Mouse (Mus musculus): ENCODE data around the gene Pias3. TPM values are rescaled to one million over a fixed set of nuclear protein-coding genes. Genes with fewer than 3 reads are reported as not detected.
"Not testable (repeated sequence)": the region's sequence is repeated elsewhere in the genome, so short reads cannot be mapped to it uniquely, and the experiment has no call there.

Pias3 gene
- polyA plus RNA-seq (2014; fragmentation: Nextera tagmentation; extraction: Ambion mirVana) = 26.9 and 30.2 TPM in 2 replicates

DNA sequence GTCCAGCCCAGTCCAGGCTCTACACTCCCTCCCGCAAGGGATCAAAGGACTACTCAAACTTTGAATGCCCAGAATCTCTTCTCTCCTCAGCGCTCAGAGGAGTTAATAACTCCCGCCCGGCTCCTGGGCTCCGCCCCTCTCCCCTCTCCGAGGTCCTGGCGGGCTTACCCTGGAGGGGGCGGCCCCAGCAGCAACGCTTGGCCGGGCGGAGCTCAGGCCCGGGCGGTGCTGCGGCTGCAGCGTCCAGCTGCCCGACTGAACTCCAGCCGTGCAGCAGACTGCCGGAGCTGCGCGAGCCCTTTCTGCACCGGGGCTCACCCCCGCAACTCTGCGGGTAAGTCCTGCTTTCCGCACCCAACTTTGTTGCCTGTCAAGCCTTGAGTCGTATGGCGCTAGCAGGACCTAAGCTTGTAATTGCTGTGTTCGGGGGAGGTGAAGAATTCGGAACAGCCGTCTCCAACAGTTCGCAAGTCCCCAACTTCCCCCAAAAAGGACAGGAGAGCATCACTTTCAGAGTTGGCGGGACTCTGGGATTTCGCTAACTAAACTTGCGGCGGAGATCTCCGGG, at the start of gene Pias3:
Gene Pias3 (plus strand): TSS at position 187 of the 568 bp plus-strand sequence.
- Histone ChIP-seq H3K4me3 (ENCODE audit: low read depth, low read length) (peak within 1 kb of the TSS; percentile 61), H3K9me3 (replicated peaks; ENCODE audit: control insufficient read depth, low read length) (no peaks in the 10 kb centered on the region), H3K4me1 (ENCODE audit: control insufficient read depth, insufficient read depth, low read length) (peaks cover 20% of the 10 kb centered on the region), H3K36me3 (ENCODE audit: control insufficient read depth, insufficient read depth, low read length) (peaks cover 12% of the 10 kb centered on the region), H3K27me3 (ENCODE audit: control insufficient read depth, insufficient read depth, low read length) (no peaks in the 10 kb centered on the region), H3K27ac (ENCODE audit: low read depth, low read length) (peak within 1 kb of the TSS; percentile 86), H3K4me2 (peak within 1 kb of the TSS; percentile 85), H3K9ac (ENCODE audit: low read depth, low read length) (peak within 1 kb of the TSS; percentile 74)
- WGBS (ENCODE audit: insufficient replicate concordance) = under 1% methylated on average over 35 of the region's 35 CpGs
- ATAC-seq (replicated peaks; ENCODE audit: insufficient number of reproducible peaks, low FRiP score, low TSS enrichment) = peak; percentile 80

GRCm38 (mm10) chr3:96647365-96647764, 48.8 kb upstream of the Pias3 start:
- 78% methylated on average over 3 of the region's 3 CpGs for WGBS (ENCODE audit: insufficient replicate concordance)
- Histone ChIP-seq H3K36me3 (ENCODE audit: control insufficient read depth, insufficient read depth, low read length) (peaks cover 6% of the 10 kb centered on the region), H3K4me1 (ENCODE audit: control insufficient read depth, insufficient read depth, low read length) (peaks cover 6% of the 10 kb centered on the region; the same call in 1 of the 2 replicates), H3K4me3 (ENCODE audit: low read depth, low read length) (no peak overlapping the region), H3K27ac (ENCODE audit: low read depth, low read length) (no peak overlapping the region), H3K4me2 (no peak overlapping the region), H3K9me3 (replicated peaks; ENCODE audit: control insufficient read depth, low read length) (no peaks in the 10 kb centered on the region), H3K27me3 (ENCODE audit: control insufficient read depth, insufficient read depth, low read length) (no peaks in the 10 kb centered on the region), H3K9ac (ENCODE audit: low read depth, low read length) (no peak overlapping the region)
- ATAC-seq (replicated peaks; ENCODE audit: insufficient number of reproducible peaks, low FRiP score, low TSS enrichment) = no peak

- 82% methylated on average over 2 of the region's 2 CpGs for WGBS (ENCODE audit: insufficient replicate concordance)
- Histone ChIP-seq H3K9me3 (replicated peaks; ENCODE audit: control insufficient read depth, low read length) (no peaks in the 10 kb centered on the region), H3K9ac (ENCODE audit: low read depth, low read length) (no peak overlapping the region), H3K27me3 (ENCODE audit: control insufficient read depth, insufficient read depth, low read length) (peaks cover 3% of the 10 kb centered on the region), H3K27ac (ENCODE audit: low read depth, low read length) (no peak overlapping the region), H3K36me3 (ENCODE audit: control insufficient read depth, insufficient read depth, low read length) (no peaks in the 10 kb centered on the region), H3K4me3 (ENCODE audit: low read depth, low read length) (no peak overlapping the region), H3K4me2 (no peak overlapping the region), H3K4me1 (ENCODE audit: control insufficient read depth, insufficient read depth, low read length) (peaks cover 8% of the 10 kb centered on the region; the same call in 1 of the 2 replicates)
- no peak for ATAC-seq (replicated peaks; ENCODE audit: insufficient number of reproducible peaks, low FRiP score, low TSS enrichment)
Measured at GRCm38 (mm10) chr3:96660901-96661300, 35.3 kb upstream of the Pias3 start.

GRCm38 (mm10) chr3:96662731-96663316, 33.4 kb upstream of the Pias3 start:
- no peak overlapping the region for H3K9ac ChIP-seq (ENCODE audit: low read depth, low read length)
- peaks cover 8% of the 10 kb centered on the region; the same call in 1 of the 2 replicates for H3K4me1 ChIP-seq (ENCODE audit: control insufficient read depth, insufficient read depth, low read length)
- H3K4me3 ChIP-seq (ENCODE audit: low read depth, low read length) = no peak overlapping the region
- H3K36me3 ChIP-seq (ENCODE audit: control insufficient read depth, insufficient read depth, low read length) = no peaks in the 10 kb centered on the region
- H3K27me3 ChIP-seq (ENCODE audit: control insufficient read depth, insufficient read depth, low read length) = peaks cover 3% of the 10 kb centered on the region
- H3K9me3 ChIP-seq (replicated peaks; ENCODE audit: control insufficient read depth, low read length) = no peaks in the 10 kb centered on the region
- H3K4me2 ChIP-seq = peak overlapping the region; percentile 69
- no peak for ATAC-seq (replicated peaks; ENCODE audit: insufficient number of reproducible peaks, low FRiP score, low TSS enrichment)
- WGBS (ENCODE audit: insufficient replicate concordance) = 46% methylated on average over 8 of the region's 8 CpGs
- no peak overlapping the region for H3K27ac ChIP-seq (ENCODE audit: low read depth, low read length)

- Histone ChIP-seq H3K4me3 (ENCODE audit: low read depth, low read length) (peak overlapping the region; percentile 29), H3K4me1 (ENCODE audit: control insufficient read depth, insufficient read depth, low read length) (peaks cover 8% of the 10 kb centered on the region; the same call in 1 of the 2 replicates), H3K4me2 (peak overlapping the region; percentile 69), H3K27me3 (ENCODE audit: control insufficient read depth, insufficient read depth, low read length) (peaks cover 3% of the 10 kb centered on the region), H3K36me3 (ENCODE audit: control insufficient read depth, insufficient read depth, low read length) (no peaks in the 10 kb centered on the region), H3K9me3 (replicated peaks; ENCODE audit: control insufficient read depth, low read length) (no peaks in the 10 kb centered on the region), H3K9ac (ENCODE audit: low read depth, low read length) (peak overlapping the region; percentile 60; the same call in 1 of the 2 replicates), H3K27ac (ENCODE audit: low read depth, low read length) (no peak overlapping the region)
- 0 out of 2 replicates have a peak, but pooled peaks have one; percentile 65 for ATAC-seq (replicated peaks; ENCODE audit: insufficient number of reproducible peaks, low FRiP score, low TSS enrichment)
- WGBS (ENCODE audit: insufficient replicate concordance) = 4% methylated on average over 18 of the region's 18 CpGs
Measured at GRCm38 (mm10) chr3:96663432-96664239, 32.5 kb upstream of the Pias3 start.

- H3K36me3 ChIP-seq (ENCODE audit: control insufficient read depth, insufficient read depth, low read length); H3K9ac ChIP-seq (ENCODE audit: low read depth, low read length); H3K27ac ChIP-seq (ENCODE audit: low read depth, low read length); ATAC-seq (replicated peaks; ENCODE audit: insufficient number of reproducible peaks, low FRiP score, low TSS enrichment); H3K4me3 ChIP-seq (ENCODE audit: low read depth, low read length); H3K27me3 ChIP-seq (ENCODE audit: control insufficient read depth, insufficient read depth, low read length); H3K9me3 ChIP-seq (replicated peaks; ENCODE audit: control insufficient read depth, low read length); H3K4me2 ChIP-seq: not testable (repeated sequence)
- peaks cover 10% of the 10 kb centered on the region; the same call in 1 of the 2 replicates for H3K4me1 ChIP-seq (ENCODE audit: control insufficient read depth, insufficient read depth, low read length)
- 81% methylated on average over 7 of the region's 7 CpGs for WGBS (ENCODE audit: insufficient replicate concordance)
Measured at GRCm38 (mm10) chr3:96665732-96666363, 30.3 kb upstream of the Pias3 start.

- Histone ChIP-seq H3K4me1 (ENCODE audit: control insufficient read depth, insufficient read depth, low read length) (peaks cover 10% of the 10 kb centered on the region; the same call in 1 of the 2 replicates), H3K27me3 (ENCODE audit: control insufficient read depth, insufficient read depth, low read length) (peaks cover 7% of the 10 kb centered on the region), H3K9ac (ENCODE audit: low read depth, low read length) (no peak overlapping the region), H3K36me3 (ENCODE audit: control insufficient read depth, insufficient read depth, low read length) (no peaks in the 10 kb centered on the region), H3K9me3 (replicated peaks; ENCODE audit: control insufficient read depth, low read length) (no peaks in the 10 kb centered on the region), H3K4me3 (ENCODE audit: low read depth, low read length) (no peak overlapping the region), H3K4me2 (no peak overlapping the region), H3K27ac (ENCODE audit: low read depth, low read length) (no peak overlapping the region)
- 85% methylated on average over 5 of the region's 5 CpGs for WGBS (ENCODE audit: insufficient replicate concordance)
- ATAC-seq (replicated peaks; ENCODE audit: insufficient number of reproducible peaks, low FRiP score, low TSS enrichment) = no peak
Measured at GRCm38 (mm10) chr3:96666916-96667315, 29.3 kb upstream of the Pias3 start.

- Histone ChIP-seq H3K4me2 (no peak overlapping the region), H3K4me3 (ENCODE audit: low read depth, low read length) (no peak overlapping the region), H3K36me3 (ENCODE audit: control insufficient read depth, insufficient read depth, low read length) (no peaks in the 10 kb centered on the region), H3K27me3 (ENCODE audit: control insufficient read depth, insufficient read depth, low read length) (peaks cover 7% of the 10 kb centered on the region), H3K9ac (ENCODE audit: low read depth, low read length) (no peak overlapping the region), H3K27ac (ENCODE audit: low read depth, low read length) (no peak overlapping the region), H3K4me1 (ENCODE audit: control insufficient read depth, insufficient read depth, low read length) (peaks cover 10% of the 10 kb centered on the region; the same call in 1 of the 2 replicates), H3K9me3 (replicated peaks; ENCODE audit: control insufficient read depth, low read length) (no peaks in the 10 kb centered on the region)
- no peak for ATAC-seq (replicated peaks; ENCODE audit: insufficient number of reproducible peaks, low FRiP score, low TSS enrichment)
- WGBS (ENCODE audit: insufficient replicate concordance) = 30% methylated on average over 1 of the region's 1 CpGs
Measured at GRCm38 (mm10) chr3:96667316-96667715, 28.9 kb upstream of the Pias3 start.
